Mouse (Mus musculus) lung, adult 2 months (tissue): ENCODE measurements around the gene Fzd2.

ENCODE experiments used
- CTCF ChIP-seq: fragments of 200-500 bp; IDR thresholded peaks from 2 replicates; pipeline ENCODE4 v1.5.1; 2011; ENCODE audit warnings: mild to moderate bottlenecking, low read length, control low read depth; ENCODE audit not compliant: insufficient read depth
- POLR2A ChIP-seq: fragments of 200-500 bp; IDR thresholded peaks from 2 replicates; pipeline ENCODE4 v1.6.1; 2011; ENCODE audit warnings: low read depth, mild to moderate bottlenecking, control low read depth, low read length, borderline replicate concordance; ENCODE audit errors: extremely low read depth

GRCm38 (mm10) chr11:102582016-102582610 is 22.1 kb upstream of the Fzd2 start:
- no peak for TF ChIP-seq CTCF
- no peak for TF ChIP-seq POLR2A
